Mouse (Mus musculus): ENCODE results near the gene Frmd4a.
"Not testable (repeated sequence)": the region's sequence is repeated elsewhere in the genome, so short reads cannot be mapped to it uniquely, and the experiment has no call there.

Frmd4a gene

GRCm38 (mm10) chr2:4578291-4578690 lies 560.8 kb downstream of the Frmd4a start:
- DNase-seq (ENCODE audit: low read depth, low spot score) = no peak

- DNase-seq (ENCODE audit: low read depth, low spot score) = no peak
Observed at GRCm38 (mm10) chr2:4579357-4580068, 562.0 kb downstream of the Frmd4a start.

GRCm38 (mm10) chr2:4580666-4581065 lies 563.1 kb downstream of the Frmd4a start:
- DNase-seq (ENCODE audit: low read depth, low spot score) = no peak

GRCm38 (mm10) chr2:4582930-4583329 lies 565.4 kb downstream of the Frmd4a start:
- no peak for DNase-seq (ENCODE audit: low read depth, low spot score)

GRCm38 (mm10) chr2:4584252-4584651 lies 566.7 kb downstream of the Frmd4a start:
- DNase-seq (ENCODE audit: low read depth, low spot score) = no peak

- no peak for DNase-seq (ENCODE audit: low read depth, low spot score)
Observed at GRCm38 (mm10) chr2:4586245-4586644, 568.7 kb downstream of the Frmd4a start.

- DNase-seq (ENCODE audit: low read depth, low spot score) = no peak
Observed at GRCm38 (mm10) chr2:4587685-4588409, 570.3 kb downstream of the Frmd4a start.

- no peak for DNase-seq (ENCODE audit: low read depth, low spot score)
Observed at GRCm38 (mm10) chr2:4591647-4592046, 574.1 kb downstream of the Frmd4a start.

GRCm38 (mm10) chr2:4592666-4593065 lies 575.1 kb downstream of the Frmd4a start:
- DNase-seq (ENCODE audit: low read depth, low spot score) = no peak

GRCm38 (mm10) chr2:4593433-4593832 lies 575.9 kb downstream of the Frmd4a start:
- DNase-seq (ENCODE audit: low read depth, low spot score) = no peak

- DNase-seq (ENCODE audit: low read depth, low spot score) = no peak
Observed at GRCm38 (mm10) chr2:4593878-4594387, 576.4 kb downstream of the Frmd4a start.

- DNase-seq (ENCODE audit: low read depth, low spot score) = no peak
Observed at GRCm38 (mm10) chr2:4596992-4597391, 579.5 kb downstream of the Frmd4a start.

- peak; percentile 71 for DNase-seq (ENCODE audit: low read depth, low spot score)
Observed at GRCm38 (mm10) chr2:4601034-4601890, 583.7 kb downstream of the Frmd4a start.

- no peak for DNase-seq (ENCODE audit: low read depth, low spot score)
Observed at GRCm38 (mm10) chr2:4603361-4603945, 585.9 kb downstream of the Frmd4a start.

- no peak for DNase-seq (ENCODE audit: low read depth, low spot score)
Observed at GRCm38 (mm10) chr2:4606559-4606958, 589.0 kb downstream of the Frmd4a start.

- no peak for DNase-seq (ENCODE audit: low read depth, low spot score)
Observed at GRCm38 (mm10) chr2:4608253-4608652, 590.7 kb downstream of the Frmd4a start.

GRCm38 (mm10) chr2:4609433-4609832 lies 591.9 kb downstream of the Frmd4a start:
- DNase-seq (ENCODE audit: low read depth, low spot score) = no peak

GRCm38 (mm10) chr2:4611295-4611694 lies 593.8 kb downstream of the Frmd4a start:
- no peak for DNase-seq (ENCODE audit: low read depth, low spot score)

GRCm38 (mm10) chr2:4611704-4612103 lies 594.2 kb downstream of the Frmd4a start:
- DNase-seq (ENCODE audit: low read depth, low spot score) = no peak

GRCm38 (mm10) chr2:4614276-4614929 lies 596.9 kb downstream of the Frmd4a start:
- not testable (repeated sequence) for DNase-seq (ENCODE audit: low read depth, low spot score)

- no peak for DNase-seq (ENCODE audit: low read depth, low spot score)
Observed at GRCm38 (mm10) chr2:4615014-4615546, 597.6 kb downstream of the Frmd4a start.
